Mouse (Mus musculus): ENCODE data around the gene Fopnl. TPM values are rescaled to one million over a fixed set of nuclear protein-coding genes. Genes with fewer than 3 reads are reported as not detected.

The Fopnl gene
- total RNA-seq, 2 experiments from 2014 or later: 59.7 to 66.1 TPM

- no peak for DNase-seq
- intact Hi-C loops (cut with DNase I): no loop called here
Measured at GRCm38 (mm10) chr16:14308245-14309073, 8.7 kb downstream of the Fopnl start.

- intact Hi-C loops (cut with DNase I): no loop called here
- no peak for DNase-seq
Measured at GRCm38 (mm10) chr16:14307373-14307772, 9.8 kb downstream of the Fopnl start.

GRCm38 (mm10) chr16:14306451-14306850 is 10.8 kb downstream of the Fopnl start:
- intact Hi-C loops (cut with DNase I): no loop called here

GRCm38 (mm10) chr16:14304791-14305190 is 12.4 kb downstream of the Fopnl start:
- intact Hi-C loops (cut with DNase I): no loop called here

More at GRCm38 (mm10) chr16:14306451-14306850, 10.8 kb downstream of the Fopnl start:
- DNase-seq: no peak

GRCm38 (mm10) chr16:14303676-14304075 is 13.5 kb downstream of the Fopnl start:
- intact Hi-C loops (cut with DNase I): no loop called here
- DNase-seq: no peak

More at GRCm38 (mm10) chr16:14304791-14305190, 12.4 kb downstream of the Fopnl start:
- DNase-seq: no peak

- intact Hi-C loops (cut with DNase I): no loop called here
- no peak for DNase-seq
Measured at GRCm38 (mm10) chr16:14303148-14303547, 14.1 kb downstream of the Fopnl start.

GRCm38 (mm10) chr16:14298461-14298860 is 18.7 kb downstream of the Fopnl start:
- no peak for DNase-seq
- intact Hi-C loops (cut with DNase I): no loop called here

GRCm38 (mm10) chr16:14297746-14298145 is 19.5 kb downstream of the Fopnl start:
- intact Hi-C loops (cut with DNase I): no loop called here

GRCm38 (mm10) chr16:14297137-14297536 is 20.1 kb downstream of the Fopnl start:
- no peak for DNase-seq
- intact Hi-C loops (cut with DNase I): no loop called here

More at GRCm38 (mm10) chr16:14297746-14298145, 19.5 kb downstream of the Fopnl start:
- DNase-seq: no peak

GRCm38 (mm10) chr16:14296544-14297124 is 20.6 kb downstream of the Fopnl start:
- no peak for DNase-seq
- intact Hi-C loops (cut with DNase I): no loop called here

GRCm38 (mm10) chr16:14295291-14295690 is 21.9 kb downstream of the Fopnl start:
- intact Hi-C loops (cut with DNase I): no loop called here

GRCm38 (mm10) chr16:14292205-14293199 is 24.7 kb downstream of the Fopnl start:
- peak in 1 of 2 experiments; percentile 20 for DNase-seq
- intact Hi-C loops (cut with DNase I): no loop called here

More at GRCm38 (mm10) chr16:14295291-14295690, 21.9 kb downstream of the Fopnl start:
- no peak for DNase-seq

- intact Hi-C loops (cut with DNase I): no loop called here
- peak; percentile 83 to 89 for DNase-seq
Measured at GRCm38 (mm10) chr16:14291223-14291622, 26.0 kb downstream of the Fopnl start, which contains the start of gene Myh11. Gene Myh11, minus strand, starts transcription at chr16:14291372.

GRCm38 (mm10) chr16:14272374-14272965 is 44.7 kb downstream of the Fopnl start:
- intact Hi-C loops (cut with DNase I): no loop called here
- no peak for DNase-seq

- DNase-seq: peak; percentile 23 to 41
- intact Hi-C loops (cut with DNase I): no loop called here
Measured at GRCm38 (mm10) chr16:14265203-14265920, 51.8 kb downstream of the Fopnl start.

GRCm38 (mm10) chr16:14264504-14264903 is 52.7 kb downstream of the Fopnl start:
- intact Hi-C loops (cut with DNase I): no loop called here
- DNase-seq: no peak

- intact Hi-C loops (cut with DNase I): no loop called here
- no peak for DNase-seq
Measured at GRCm38 (mm10) chr16:14263241-14263640, 54.0 kb downstream of the Fopnl start.

- intact Hi-C loops (cut with DNase I): no loop called here
- no peak for DNase-seq
Measured at GRCm38 (mm10) chr16:14262410-14262809, 54.8 kb downstream of the Fopnl start.

GRCm38 (mm10) chr16:14258856-14259255 is 58.3 kb downstream of the Fopnl start:
- intact Hi-C loops (cut with DNase I): no loop called here
- DNase-seq: peak; percentile 40 to 44

- intact Hi-C loops (cut with DNase I): no loop called here
- DNase-seq: peak; percentile 45 to 49
Measured at GRCm38 (mm10) chr16:14253586-14253985, 63.6 kb downstream of the Fopnl start.
